Mouse (Mus musculus): Measurements from ENCODE around the gene Ttc8.

GRCm38 (mm10) chr12:98996581-98996988 is 76.2 kb downstream of the Ttc8 start:
- TF ChIP-seq CEBPB (IDR thresholded peaks at IDR 0.05; ENCODE audit: insufficient read depth, poor library complexity, severe bottlenecking) (no peak), POLR2A (IDR thresholded peaks at IDR 0.05; ENCODE audit: insufficient read length, low read depth) (no peak)

Data from myocyte (in vitro differentiated cells).